Mouse (Mus musculus) cortical plate, adult 2 months (tissue): Measurements from ENCODE around the gene Tbp. TPM values are rescaled to one million over a fixed set of nuclear protein-coding genes. Genes with fewer than 3 reads are reported as not detected.
A peak's percentile ranks its signal among the peaks of the same experiment; 100 is the strongest.
"Not testable (repeated sequence)": the region's sequence is repeated elsewhere in the genome, so short reads cannot be mapped to it uniquely, and the experiment has no call there.

Experiments used
- H3K27ac ChIP-seq: fragments of 200-500 bp; 2 replicates; pipeline ENCODE4 v1.5.1; 2012; ENCODE audit warnings: low read length, control low read depth, inconsistent platforms; ENCODE audit not compliant: insufficient read depth
- H3K4me1 ChIP-seq: fragments of 200-500 bp; 2 replicates; pipeline ENCODE4 v1.6.1; 2011; ENCODE audit warnings: low read length; ENCODE audit not compliant: control insufficient read depth, insufficient read depth
- H3K4me3 ChIP-seq: fragments of 200-500 bp; 2 replicates; pipeline ENCODE4 v1.5.1; 2011; ENCODE audit warnings: mild to moderate bottlenecking, low read length, control low read depth; ENCODE audit not compliant: insufficient read depth
- CTCF ChIP-seq: fragments of 200-500 bp; IDR thresholded peaks from 2 replicates; pipeline ENCODE4 v1.5.1; 2011; ENCODE audit warnings: mild to moderate bottlenecking, control low read depth, low read length; ENCODE audit not compliant: insufficient read depth; ENCODE audit errors: extremely low read depth
- POLR2A ChIP-seq: fragments of 200-500 bp; IDR thresholded peaks from 2 replicates; pipeline ENCODE4 v1.6.1; 2011; ENCODE audit warnings: mild to moderate bottlenecking, low read length, control low read depth; ENCODE audit not compliant: insufficient read depth; ENCODE audit errors: extremely low read depth
- polyA plus RNA-seq: library from polyadenylated mRNA; depleted of rRNA; stranded (reverse); fragments of >200 nt; gene quantifications from 2 replicates; pipeline ENCODE4 v1.2.3, GENCODE M21; 2012

Tbp gene
- polyA plus RNA-seq, 1 experiment = 40.8 TPM

- Histone ChIP-seq H3K27ac (no peak overlapping the region), H3K4me1 (peaks cover 2% of the 10 kb centered on the region; the same call in 1 of the 2 replicates), H3K4me3 (peak overlapping the region; percentile 7; the same call in 1 of the 2 replicates)
- TF ChIP-seq CTCF (no peak), POLR2A (no peak)
Measured at GRCm38 (mm10) chr17:15535943-15536342, 36.3 kb downstream of the Tbp start.

GRCm38 (mm10) chr17:15536457-15536904 is 36.8 kb downstream of the Tbp start:
- Histone ChIP-seq H3K27ac (no peak overlapping the region), H3K4me1 (peaks cover 2% of the 10 kb centered on the region; the same call in 1 of the 2 replicates), H3K4me3 (peak overlapping the region; percentile 7; the same call in 1 of the 2 replicates)
- TF ChIP-seq CTCF = no peak
- TF ChIP-seq POLR2A = no peak

DNA sequence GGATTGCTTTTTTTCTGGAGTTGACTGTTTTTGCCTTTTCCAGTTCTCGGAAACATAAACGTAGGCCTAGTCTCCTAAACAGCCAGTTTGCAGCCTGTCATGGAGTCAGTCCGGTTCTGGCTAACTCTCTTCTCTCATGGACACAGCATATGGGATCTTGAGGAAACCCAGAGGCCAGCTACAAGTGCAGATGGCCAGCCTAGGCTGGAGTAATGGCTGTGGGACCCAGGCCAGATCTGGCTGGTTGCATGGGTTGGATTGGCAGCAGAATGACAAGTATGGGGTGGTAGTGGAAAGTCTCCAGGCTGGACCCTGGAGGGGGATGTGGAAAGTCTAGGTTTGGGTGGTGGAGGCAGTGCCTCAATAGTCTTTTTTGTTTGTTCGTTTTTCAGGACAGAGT is 40.6 kb downstream of the Tbp start:
- Histone ChIP-seq H3K4me3 (no peak overlapping the region), H3K27ac (no peak overlapping the region), H3K4me1 (peaks cover 2% of the 10 kb centered on the region; the same call in 1 of the 2 replicates)
- TF ChIP-seq CTCF = no peak
- TF ChIP-seq POLR2A = no peak

GRCm38 (mm10) chr17:15543868-15544267 is 44.2 kb downstream of the Tbp start:
- H3K4me1 ChIP-seq, H3K27ac ChIP-seq, H3K4me3 ChIP-seq: not testable (repeated sequence)

GRCm38 (mm10) chr17:15546440-15546839 is 46.8 kb downstream of the Tbp start:
- TF ChIP-seq CTCF (no peak), POLR2A (no peak)
- no peaks in the 10 kb centered on the region for H3K4me1 ChIP-seq
- H3K27ac ChIP-seq = no peak overlapping the region
- H3K4me3 ChIP-seq = no peak overlapping the region

- no peak overlapping the region for H3K4me3 ChIP-seq
- TF ChIP-seq CTCF (no peak), POLR2A (no peak)
- no peak overlapping the region for H3K27ac ChIP-seq
- H3K4me1 ChIP-seq = no peaks in the 10 kb centered on the region
Measured at GRCm38 (mm10) chr17:15549713-15550112, 50.0 kb downstream of the Tbp start.

DNA sequence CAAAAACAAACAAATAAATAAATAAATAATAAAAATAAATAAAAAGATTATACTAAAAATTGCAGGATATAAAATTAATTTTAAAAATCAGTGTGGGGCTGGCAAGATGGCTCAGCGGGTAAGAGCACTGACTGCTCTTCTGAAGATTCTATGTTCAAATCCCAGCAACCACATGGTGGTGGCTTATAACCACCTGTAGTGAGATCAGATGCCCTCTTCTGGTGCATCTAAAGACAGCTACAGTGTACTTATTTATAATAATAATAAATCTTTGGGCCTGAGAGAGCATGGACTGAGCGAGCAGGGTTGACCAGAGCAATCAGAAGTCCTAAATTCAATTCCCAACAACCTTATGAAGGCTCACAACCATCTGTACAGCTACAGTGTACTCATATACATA is 60.3 kb downstream of the Tbp start:
- H3K4me1 ChIP-seq = no peaks in the 10 kb centered on the region; the same call in 1 of the 2 replicates
- H3K4me3 ChIP-seq = no peak overlapping the region
- no peak for TF ChIP-seq CTCF
- TF ChIP-seq POLR2A = no peak
- H3K27ac ChIP-seq = no peak overlapping the region

DNA sequence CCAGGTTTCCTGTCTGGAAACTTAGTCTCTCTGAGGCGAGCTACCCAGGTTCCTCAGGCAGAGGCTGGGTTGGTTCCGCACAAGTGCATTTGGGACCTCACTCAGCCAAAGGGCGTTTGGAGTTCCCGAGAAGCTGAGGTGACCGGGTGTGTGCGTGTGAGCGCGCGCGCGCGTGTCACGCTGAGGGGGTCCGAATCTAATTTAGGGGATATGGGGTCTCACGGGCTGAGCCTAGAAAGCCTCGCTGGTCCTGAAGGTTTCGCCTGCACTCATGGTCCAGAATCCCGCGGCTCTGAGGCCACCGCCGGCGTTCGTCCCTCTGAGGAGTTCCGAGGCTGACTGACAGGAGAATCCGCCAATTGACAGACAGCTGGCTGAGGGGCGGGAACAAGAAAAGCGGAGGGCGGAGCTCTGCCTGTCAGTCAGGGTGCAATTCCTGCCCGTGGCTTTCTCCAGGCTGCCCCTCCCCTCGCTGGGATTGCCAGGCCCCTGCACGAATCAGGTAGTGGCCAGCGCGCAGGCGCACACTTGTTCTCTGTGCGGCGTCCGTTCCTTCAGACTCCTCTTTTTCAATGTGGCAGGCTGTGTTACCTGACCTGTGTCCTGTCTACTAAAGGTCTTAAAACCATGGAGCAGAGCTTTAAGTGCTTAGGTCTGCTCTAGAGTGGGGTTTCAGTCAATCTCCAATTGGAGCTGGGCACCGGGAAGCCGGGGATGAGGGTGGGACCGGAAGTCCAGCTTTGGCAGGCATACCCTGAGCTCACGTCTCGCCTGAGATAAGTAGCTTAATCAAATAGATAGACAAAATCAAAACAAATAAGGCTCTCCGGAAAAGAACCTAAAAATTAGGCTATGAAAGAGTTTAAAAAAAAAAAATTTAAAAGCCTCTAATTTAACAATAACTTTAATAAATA is 64.6 kb downstream of the Tbp start, which contains the start of gene Prdm9:
TSS of gene Prdm9 (minus strand) at position 341 of the 914 bp plus-strand sequence.
- TF ChIP-seq POLR2A (peak; percentile 75), CTCF (no peak)
- no peaks in the 10 kb centered on the region; the same call in 1 of the 2 replicates for H3K4me1 ChIP-seq
- H3K4me3 ChIP-seq = peak within 1 kb of the TSS; percentile 59
- peak within 1 kb of the TSS; percentile 98 for H3K27ac ChIP-seq

- TF ChIP-seq POLR2A (no peak), CTCF (no peak)
- Histone ChIP-seq H3K4me1 (no peaks in the 10 kb centered on the region; the same call in 1 of the 2 replicates), H3K4me3 (peak overlapping the region; percentile 59), H3K27ac (no peak overlapping the region)
Measured at GRCm38 (mm10) chr17:15564928-15565300, 65.2 kb downstream of the Tbp start.

- Histone ChIP-seq H3K4me1 (no peaks in the 10 kb centered on the region; the same call in 1 of the 2 replicates), H3K4me3 (no peak overlapping the region), H3K27ac (no peak overlapping the region)
- TF ChIP-seq POLR2A (no peak), CTCF (no peak)
Measured at GRCm38 (mm10) chr17:15566908-15567307, 67.2 kb downstream of the Tbp start.
